Mouse (Mus musculus): ENCODE measurements around the gene Nup210l. TPM values are rescaled to one million over a fixed set of nuclear protein-coding genes. Genes with fewer than 3 reads are reported as not detected.

The Nup210l gene
- total RNA-seq, 2 experiments from 2014 or later: 0.24 to 0.42 TPM

GRCm38 (mm10) chr3:90094453-90094852 lies 9.5 kb upstream of the Nup210l start:
- DNase-seq: no peak

DNA sequence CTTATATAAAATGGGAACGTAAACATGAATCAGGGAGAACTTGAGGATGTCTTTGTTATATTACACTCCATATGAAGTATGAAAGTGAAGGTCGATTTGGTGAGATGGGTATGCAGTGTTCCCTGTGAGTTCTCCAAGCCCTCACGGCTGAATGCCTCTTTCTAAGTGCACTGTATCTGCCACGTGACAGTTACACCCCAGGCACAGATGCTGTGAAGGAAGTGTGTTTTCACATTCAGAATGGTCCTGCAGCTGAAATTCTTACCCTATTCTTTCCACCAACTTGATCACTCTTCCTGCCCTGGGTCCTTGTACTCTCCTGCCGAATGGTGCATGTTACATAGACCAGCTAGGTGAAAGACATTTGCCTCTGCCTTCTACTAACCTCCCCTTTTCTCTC lies 6.0 kb upstream of the Nup210l start:
- DNase-seq: no peak

DNA sequence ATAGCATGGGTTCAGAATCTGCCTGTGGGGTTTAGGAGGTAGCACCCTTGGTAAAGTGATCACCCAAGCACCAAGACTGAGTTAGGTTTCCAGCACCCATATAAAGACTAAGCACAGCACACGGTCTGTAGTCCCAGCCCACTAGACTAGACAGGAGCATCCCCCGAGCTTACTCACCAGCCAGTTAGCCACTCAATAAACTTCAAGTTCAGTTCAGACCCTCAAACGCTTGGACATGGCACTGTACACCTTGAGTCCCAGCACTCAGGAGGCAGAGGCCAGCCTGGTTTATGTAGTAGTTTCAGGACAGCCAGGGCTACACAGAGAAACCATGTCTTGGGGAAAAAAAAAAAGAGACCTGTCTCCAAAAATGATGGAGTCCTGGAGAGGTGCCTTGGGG lies 2.9 kb upstream of the Nup210l start:
- DNase-seq: no peak

DNA sequence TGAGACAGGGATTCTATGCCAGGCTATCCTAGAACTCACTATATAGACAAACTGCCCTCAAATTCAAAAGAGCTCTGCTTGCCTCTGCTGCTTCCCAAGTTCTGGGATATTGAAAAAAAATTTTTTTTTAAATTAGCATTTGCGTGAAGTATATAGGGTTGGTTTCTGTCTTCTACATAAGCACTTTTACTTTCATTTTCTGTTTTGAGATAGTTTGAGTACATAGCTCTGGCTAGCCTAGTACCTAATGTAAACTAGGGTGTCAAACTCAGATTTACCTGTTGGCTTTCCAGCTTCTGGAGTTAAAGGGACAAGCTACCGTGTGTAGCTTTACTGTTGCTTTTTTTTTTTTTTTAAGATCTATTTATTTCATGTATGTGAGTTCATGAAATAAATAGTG lies 2.3 kb upstream of the Nup210l start:
- no peak for DNase-seq

DNA sequence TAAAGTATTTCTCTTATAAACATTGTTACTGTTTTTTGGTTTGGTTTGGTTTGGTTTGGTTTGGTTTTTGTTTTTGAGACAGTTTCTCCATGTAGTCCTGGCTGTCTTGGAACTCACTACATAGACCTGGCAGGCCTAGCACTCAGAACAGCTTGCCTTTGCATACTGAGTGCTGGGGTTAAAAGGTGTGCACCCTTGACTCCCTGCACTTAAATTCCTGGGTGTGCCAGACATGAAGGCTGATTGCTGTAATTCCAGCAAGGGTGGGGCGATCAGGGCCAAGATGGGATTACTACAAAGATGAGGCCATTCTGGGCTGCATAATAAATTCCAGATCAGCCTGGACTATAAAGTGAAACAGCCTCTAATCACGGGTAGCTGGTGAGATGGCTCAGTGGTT lies 1.7 kb upstream of the Nup210l start:
- no peak for DNase-seq

DNA sequence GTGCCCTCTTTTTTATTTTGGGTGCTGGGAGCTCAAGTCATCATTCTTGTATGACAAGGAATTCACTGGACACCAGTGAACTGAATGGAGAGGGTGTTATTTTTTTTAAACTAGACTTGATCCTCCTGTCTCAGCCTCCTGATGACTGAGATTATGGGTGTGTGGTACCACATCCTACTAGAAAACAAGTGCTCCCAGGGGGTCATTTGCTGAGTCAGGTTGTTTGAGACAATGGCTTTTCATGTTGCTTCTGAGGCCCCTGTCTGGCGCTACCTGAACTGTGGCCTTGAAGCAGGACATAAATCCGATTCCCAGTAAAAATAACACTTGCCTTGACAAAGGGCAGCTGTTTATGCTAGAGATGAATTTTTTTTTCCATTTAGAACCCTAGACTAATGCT lies 756 bp upstream of the Nup210l start:
- DNase-seq: no peak

- no peak for DNase-seq
These were observed 7.8 kb downstream of the Nup210l start for GRCm38 (mm10) chr3:90111706-90112105.

DNA sequence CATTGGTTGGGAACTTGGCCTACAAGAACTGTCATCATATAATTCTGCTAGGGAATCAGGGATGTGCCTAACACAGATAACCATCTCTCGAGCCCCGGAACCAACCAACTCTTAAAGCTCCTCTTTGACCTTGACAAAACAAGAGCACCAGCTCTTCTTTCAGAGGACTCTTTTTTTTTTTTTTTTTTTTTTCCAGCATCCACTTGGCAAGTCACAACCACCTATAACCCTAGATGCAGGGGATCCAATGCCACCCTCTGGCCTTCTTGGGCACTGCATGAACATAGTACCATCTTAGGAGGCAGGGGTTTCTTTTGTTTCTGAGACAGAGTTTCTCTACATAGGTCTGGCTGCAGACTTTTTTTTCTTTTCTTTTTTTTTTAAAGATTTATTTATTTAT lies 10.4 kb downstream of the Nup210l start:
- peak; percentile 44 for DNase-seq

GRCm38 (mm10) chr3:90115526-90115925 lies 11.6 kb downstream of the Nup210l start:
- DNase-seq: peak; percentile 52

DNA sequence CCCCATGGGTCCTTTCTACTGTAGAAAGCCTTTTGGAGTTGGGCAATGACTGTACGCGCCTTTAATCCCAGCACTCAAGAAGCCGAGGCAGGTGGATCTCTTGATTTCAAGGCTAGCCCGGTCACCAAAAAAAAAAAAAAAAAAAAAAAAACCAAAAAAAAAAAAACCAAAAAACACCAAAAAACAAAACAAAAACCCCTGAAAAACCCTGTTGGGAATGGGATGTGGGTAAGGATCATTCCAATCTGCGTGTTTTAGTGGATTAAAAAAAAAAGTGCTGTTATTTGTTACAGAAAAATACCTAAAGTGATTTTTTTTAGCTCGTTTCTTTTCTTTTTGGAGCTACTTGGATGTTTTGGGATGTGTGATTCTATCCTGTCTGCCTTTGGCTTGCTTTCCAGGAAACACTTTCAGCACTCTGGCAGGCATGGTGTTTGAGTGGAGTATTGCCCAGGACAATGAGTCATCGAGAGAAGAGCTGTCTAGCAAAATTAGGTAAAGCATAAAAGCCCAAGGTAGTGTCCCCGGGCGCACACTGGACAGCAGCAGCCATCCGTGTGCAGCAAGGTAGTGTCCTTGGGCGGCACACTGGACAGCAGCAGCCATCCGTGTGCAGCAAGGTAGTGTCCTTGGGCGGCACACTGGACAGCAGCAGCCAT lies 14.3 kb downstream of the Nup210l start:
- DNase-seq: peak; percentile 62

- peak; percentile 52 for DNase-seq
These were observed 18.1 kb downstream of the Nup210l start for GRCm38 (mm10) chr3:90122036-90122435.

GRCm38 (mm10) chr3:90125710-90126109 lies 21.8 kb downstream of the Nup210l start:
- DNase-seq: no peak

- no peak for DNase-seq
These were observed 23.9 kb downstream of the Nup210l start for GRCm38 (mm10) chr3:90127881-90128280.

- no peak for DNase-seq
These were observed 28.8 kb downstream of the Nup210l start for GRCm38 (mm10) chr3:90132745-90133144.

- no peak for DNase-seq
These were observed 29.4 kb downstream of the Nup210l start for GRCm38 (mm10) chr3:90133331-90133730.

- DNase-seq: peak; percentile 41
These were observed 30.6 kb downstream of the Nup210l start for GRCm38 (mm10) chr3:90134483-90134882.

GRCm38 (mm10) chr3:90134993-90135392 lies 31.1 kb downstream of the Nup210l start:
- DNase-seq: no peak

DNA sequence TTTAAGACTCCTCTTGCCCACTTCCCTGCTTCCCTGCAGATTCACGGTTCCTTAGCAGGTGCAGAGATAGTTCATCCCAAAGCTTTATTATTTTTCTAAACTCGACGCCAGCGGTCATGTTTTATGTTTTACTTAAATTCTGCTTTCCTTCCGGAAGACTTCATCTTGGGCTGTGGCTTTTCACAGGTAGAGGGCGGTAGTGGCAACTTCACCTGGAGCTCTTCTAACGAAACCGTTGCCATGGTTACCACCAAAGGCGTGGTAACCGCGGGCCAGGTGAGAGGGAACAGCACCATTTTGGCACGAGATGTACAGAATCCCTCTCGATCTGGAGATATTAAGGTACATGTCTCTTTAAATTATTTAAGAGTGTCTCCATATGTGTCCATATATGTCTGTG lies 32.7 kb downstream of the Nup210l start:
- no peak for DNase-seq

GRCm38 (mm10) chr3:90137606-90138005 lies 33.7 kb downstream of the Nup210l start:
- no peak for DNase-seq

- DNase-seq: peak; percentile 37
These were observed 36.0 kb downstream of the Nup210l start for GRCm38 (mm10) chr3:90139962-90140361.

GRCm38 (mm10) chr3:90145461-90145860 lies 41.5 kb downstream of the Nup210l start:
- DNase-seq: no peak

- no peak for DNase-seq
These were observed 42.7 kb downstream of the Nup210l start for GRCm38 (mm10) chr3:90146651-90147050.

GRCm38 (mm10) chr3:90151086-90151740 lies 47.3 kb downstream of the Nup210l start:
- peak; percentile 45 for DNase-seq

- no peak for DNase-seq
These were observed 52.1 kb downstream of the Nup210l start for GRCm38 (mm10) chr3:90155996-90156395.
